Mouse (Mus musculus) kidney, adult 11 months (tissue): ENCODE results near the gene Tap2.
A peak's percentile ranks its signal among the peaks of the same experiment; 100 is the strongest.

Experiments used
- DNase-seq: peaks from one replicate; pipeline ENCODE4 v3.0.0; 2022

Gene Tap2

DNA sequence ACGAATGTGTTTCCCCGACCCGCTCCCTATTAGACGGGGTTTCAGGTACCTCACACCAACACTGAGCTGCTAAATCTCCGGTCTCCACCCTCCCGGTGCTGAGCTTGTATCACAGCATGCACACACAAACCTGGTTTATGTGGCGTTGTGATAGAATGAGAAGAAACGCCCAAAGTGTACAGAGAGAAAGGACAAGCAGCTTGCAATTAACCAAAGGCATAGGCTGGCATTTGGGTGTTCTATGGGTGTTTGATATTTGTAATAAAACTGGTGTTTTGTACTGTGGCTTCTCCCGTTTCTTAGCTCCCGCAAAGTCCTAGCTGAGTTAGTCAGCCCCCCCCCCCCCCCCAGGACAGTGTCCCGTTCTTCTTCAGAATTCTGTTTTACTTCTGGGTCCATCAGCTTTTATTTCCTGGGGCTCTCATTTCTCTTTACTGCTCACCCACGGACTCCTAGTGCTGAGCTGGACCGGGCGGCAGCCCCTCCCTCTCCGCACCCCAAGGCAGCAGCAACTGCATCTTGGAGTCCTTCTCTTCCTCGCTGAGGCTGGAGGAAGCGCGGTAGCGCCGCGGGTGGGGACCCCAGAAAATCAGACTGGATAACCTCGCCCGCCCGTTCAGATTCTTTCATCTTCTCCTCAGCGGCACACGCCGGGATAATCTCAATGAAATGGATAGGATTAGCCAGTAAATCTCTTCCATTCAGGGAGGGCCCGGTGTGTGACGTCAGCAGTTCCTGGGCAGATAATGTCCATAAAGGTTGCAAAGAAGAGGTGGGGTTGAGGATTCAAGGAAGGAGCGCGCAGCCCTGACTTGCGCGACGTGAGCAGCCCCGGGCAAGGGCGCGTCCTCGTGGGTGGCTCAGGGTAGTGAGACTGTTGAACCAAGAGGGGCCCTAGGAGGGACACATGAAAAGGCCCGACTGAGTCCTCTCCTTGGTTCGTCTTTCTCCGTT, 6.1 kb upstream of the Tap2 start, which contains the start of gene Psmb8:
Gene Psmb8, plus strand, starts transcription at position 781 of the 954 bp plus-strand sequence.
- peak; percentile 91 for DNase-seq

DNA sequence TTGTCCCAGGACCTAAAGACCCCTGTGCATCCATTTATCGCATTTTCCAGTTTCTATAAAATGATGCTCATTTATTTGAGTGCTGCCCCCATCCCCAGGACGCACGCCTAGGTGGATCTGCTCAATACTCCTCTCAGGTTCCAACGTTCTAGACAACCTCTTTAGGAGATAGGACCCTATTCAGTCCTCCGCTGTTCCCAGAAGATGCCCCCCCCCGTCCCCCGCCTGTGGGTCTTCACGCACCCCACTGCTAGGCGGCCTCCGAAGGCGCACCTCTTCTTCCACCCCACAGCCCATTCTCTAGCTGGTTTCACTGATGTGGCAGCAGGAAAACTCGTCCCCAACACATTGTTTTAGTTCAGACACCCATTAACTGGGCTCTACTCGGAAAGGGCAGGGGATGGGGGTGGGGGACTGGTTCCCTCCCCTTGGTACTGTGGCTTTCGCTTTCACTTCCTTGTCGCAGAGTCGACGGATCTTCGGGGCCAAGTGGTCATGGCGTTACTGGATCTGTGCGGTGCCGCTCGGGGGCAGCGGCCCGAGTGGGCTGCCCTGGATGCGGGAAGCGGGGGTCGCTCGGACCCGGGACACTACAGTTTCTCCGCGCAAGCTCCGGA, 5.3 kb upstream of the Tap2 start:
- DNase-seq: peak; percentile 45

- DNase-seq: no peak
Measured at GRCm38 (mm10) chr17:34198521-34198912, 4.8 kb upstream of the Tap2 start.

- no peak for DNase-seq
Measured at GRCm38 (mm10) chr17:34199050-34199619, 4.2 kb upstream of the Tap2 start.

GRCm38 (mm10) chr17:34200047-34200446, 3.3 kb upstream of the Tap2 start:
- no peak for DNase-seq

GRCm38 (mm10) chr17:34200772-34201505, 2.4 kb upstream of the Tap2 start:
- no peak for DNase-seq

GRCm38 (mm10) chr17:34201506-34202055, 1.7 kb upstream of the Tap2 start:
- DNase-seq: no peak

DNA sequence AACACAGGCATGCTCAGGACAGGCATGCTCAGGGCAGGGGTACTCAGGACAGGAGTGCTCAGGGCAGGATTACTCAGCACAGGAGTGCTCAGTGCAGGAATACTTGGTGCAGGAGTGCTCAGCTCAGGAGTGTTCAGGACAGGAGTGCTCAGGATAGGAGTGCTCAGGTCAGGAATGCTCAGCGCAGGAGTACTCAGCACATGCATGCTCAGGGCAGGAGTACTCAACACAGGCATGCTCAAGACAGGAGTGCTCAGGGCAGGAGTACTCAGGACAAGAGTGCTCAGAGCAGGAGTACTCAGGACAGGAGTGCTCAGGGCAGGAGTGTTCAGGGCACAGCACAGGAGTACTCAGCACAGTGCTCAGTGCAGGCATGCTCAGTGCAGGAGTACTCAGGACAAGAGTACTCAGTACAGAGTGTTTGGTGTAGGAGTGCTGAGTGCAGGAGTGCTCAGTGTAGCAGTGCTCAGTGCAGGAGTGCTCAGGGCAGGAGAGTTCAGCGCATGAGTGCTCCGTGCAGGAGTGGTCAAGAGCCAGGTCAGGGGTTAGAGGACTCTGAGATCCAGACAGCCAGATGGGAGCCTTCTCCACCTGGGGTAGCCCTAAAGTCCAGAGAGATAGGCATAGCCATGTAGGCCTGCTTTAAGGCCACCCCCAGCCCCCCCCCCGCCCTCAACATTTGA, 426 bp upstream of the Tap2 start:
- no peak for DNase-seq

- DNase-seq: peak; percentile 79
Measured at GRCm38 (mm10) chr17:34204303-34205010, 1.1 kb downstream of the Tap2 start.

DNA sequence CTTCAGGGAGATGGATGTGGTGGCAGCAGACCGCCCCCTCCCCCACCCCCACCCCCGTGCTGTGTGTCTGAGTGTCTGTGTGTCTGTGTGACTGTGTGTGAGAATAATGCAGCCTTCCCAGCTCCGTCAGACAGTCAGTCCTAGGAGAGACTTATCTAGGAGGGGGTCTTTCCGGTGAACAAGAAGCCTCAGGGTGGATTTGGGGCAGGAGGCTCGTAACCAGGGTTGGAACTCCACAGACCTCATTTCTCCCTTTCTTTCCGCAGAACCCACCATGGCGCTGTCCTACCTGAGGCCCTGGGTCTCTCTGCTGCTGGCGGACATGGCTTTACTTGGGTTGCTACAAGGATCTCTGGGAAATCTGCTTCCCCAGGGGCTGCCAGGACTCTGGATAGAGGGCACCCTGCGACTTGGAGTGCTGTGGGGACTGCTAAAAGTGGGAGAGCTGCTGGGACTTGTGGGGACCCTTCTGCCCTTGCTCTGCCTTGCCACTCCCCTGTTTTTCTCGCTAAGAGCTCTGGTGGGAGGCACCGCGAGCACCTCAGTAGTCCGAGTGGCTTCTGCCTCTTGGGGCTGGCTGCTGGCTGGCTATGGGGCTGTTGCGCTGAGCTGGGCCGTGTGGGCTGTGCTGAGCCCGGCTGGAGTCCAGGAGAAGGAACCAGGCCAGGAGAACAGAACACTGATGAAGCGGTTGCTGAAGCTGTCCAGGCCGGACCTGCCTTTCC, 1.9 kb downstream of the Tap2 start:
- DNase-seq: no peak

GRCm38 (mm10) chr17:34205746-34206176, 2.4 kb downstream of the Tap2 start:
- DNase-seq: no peak

- DNase-seq: no peak
Measured at GRCm38 (mm10) chr17:34206731-34207130, 3.4 kb downstream of the Tap2 start.

DNA sequence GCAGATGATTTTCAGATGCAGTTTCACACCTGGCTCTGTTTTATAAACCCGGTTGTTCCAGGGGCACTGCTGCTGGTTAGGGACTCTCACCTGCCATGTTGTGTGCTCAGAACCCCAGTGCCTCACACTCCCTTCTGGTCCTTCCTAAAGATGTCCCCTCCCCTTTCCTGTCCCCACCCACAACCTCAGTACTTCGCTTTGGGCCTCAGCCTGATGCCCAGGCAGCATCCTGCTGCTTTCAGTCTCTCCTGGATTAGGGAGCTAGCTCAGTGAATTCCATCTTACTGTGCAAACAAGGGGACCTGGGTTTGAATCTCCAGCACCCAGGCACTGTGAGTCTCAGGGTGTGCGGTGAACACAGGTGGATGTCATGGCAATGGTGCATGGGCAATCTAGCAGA, 4.1 kb downstream of the Tap2 start:
- DNase-seq: no peak

DNA sequence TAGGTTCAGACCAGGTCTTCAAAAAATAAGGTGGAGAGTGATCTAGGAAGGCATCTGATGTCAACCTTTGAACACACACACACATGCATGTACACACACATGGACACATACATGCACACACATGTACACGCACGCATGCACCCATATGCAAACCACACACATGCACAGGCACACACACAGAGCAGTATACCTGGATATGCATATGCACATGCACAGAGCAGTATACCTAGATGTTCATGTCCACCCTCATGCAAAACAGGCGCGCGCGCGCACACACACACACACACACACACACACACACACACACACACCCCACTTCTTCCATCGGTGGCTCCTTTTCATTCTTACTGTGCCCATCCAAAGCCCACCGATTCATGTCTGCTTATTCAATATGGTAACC, 4.5 kb downstream of the Tap2 start:
- DNase-seq: no peak

DNA sequence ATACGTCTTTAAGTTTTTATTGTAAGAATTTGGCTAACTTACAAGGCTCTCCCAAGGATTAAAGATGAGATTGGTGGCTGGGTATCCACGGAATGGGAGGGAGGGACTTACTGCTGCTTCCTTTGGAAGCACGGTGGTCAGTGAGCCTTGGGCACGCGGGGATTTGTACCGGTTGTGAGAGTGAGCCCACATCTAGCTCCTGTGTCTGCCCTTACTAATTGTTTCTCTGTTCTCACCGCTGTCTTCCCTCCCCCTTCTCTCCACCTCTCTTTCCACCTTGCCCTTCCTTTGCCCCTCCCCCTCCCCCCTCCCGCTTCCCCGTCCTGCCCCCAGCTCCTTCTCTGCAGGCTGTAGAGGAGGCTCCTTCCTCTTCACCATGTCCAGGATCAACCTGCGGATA, 5.1 kb downstream of the Tap2 start:
- no peak for DNase-seq

DNA sequence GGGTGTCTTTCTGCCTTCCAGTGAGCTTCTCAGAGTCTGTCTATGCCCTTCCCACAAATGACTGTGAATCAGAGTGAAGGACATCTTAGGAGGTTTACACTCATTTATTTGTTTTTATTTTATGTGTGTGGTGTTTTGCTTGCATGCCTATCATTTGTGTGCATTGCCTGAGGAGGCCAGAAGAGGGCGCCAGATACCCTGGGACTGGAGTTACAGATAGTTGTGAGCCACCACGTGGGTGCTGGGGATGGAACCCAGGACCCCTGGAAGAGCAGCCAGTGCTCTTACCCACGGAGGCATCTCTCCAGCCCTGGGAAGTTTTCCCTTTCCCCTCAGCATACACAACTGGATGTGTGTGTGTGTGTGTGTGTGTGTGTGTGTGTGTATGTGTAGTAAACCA, 6.4 kb downstream of the Tap2 start:
- DNase-seq: no peak

DNA sequence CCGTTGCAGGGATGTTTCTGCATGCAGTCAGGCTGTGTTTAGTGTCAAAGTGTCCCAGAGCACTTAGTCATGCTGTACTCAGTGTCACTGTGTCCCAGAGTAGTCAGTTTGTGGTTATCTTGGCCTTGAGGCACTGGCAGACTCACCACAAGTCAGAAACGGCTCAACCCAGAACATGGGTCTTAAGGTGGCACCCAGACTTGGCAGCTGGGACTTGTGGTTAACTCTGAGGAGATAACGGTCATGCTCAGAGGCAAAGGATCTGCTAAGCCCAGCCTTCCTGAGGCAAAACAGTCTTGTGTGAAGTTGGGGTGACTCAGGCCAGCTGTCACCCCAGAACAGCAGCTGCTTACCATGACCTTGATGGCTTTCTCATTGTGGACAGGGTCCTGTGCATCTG, 7.3 kb downstream of the Tap2 start:
- no peak for DNase-seq

GRCm38 (mm10) chr17:34211746-34212365, 8.5 kb downstream of the Tap2 start:
- DNase-seq: no peak

DNA sequence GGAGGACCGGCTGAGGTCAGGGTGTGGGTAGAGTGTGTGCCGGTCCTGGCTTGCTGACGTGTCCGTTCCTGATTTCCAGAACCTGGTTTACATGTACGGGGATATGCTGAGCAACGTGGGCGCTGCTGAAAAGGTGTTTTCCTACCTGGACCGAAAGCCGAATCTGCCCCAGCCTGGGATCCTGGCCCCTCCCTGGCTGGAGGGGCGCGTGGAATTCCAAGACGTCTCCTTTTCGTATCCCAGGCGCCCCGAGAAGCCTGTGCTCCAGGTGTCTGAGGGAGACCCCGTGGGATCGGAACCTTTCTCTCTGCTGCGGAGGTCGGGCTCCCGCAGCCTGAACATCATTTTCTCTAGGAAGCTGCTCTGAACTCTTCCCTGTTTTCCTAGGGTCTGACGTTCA, 10.6 kb downstream of the Tap2 start:
- no peak for DNase-seq

GRCm38 (mm10) chr17:34215176-34215575, 11.8 kb downstream of the Tap2 start:
- DNase-seq: no peak
